Mouse (Mus musculus) v-Abl transformed pro-B cells (cell line): Measurements from ENCODE around the gene Dap.

Experiments
- in situ Hi-C, 2 experiments: fragments of 400-800 bp; cut with MboI; formaldehyde crosslinking; loops; one replicate each; pipeline ENCODE4 v1.15.1; 2025; ENCODE audit not compliant: unreplicated experiment in 2 of 2

Gene Dap

DNA sequence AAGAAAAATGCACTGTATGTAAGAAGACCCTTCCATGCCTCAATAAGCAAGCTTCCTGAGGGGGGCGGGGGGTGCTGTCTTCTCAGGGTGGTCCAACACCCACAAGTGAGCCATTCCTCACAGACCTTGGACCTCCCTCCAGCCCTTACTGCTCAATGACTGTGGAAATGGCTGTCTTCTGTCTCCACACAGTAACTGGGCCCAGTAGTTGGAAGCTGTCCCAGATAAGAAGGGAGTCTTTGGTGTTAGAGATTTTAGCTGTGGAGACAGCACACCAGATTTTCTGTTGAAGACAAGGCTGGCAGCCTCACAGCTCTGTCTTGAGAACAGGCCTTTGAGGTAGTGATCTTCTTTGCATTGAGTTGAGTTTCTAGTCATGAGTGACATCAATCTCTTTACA lies 33.2 kb downstream of the Dap start:
- in situ Hi-C loops: no loop called here

DNA sequence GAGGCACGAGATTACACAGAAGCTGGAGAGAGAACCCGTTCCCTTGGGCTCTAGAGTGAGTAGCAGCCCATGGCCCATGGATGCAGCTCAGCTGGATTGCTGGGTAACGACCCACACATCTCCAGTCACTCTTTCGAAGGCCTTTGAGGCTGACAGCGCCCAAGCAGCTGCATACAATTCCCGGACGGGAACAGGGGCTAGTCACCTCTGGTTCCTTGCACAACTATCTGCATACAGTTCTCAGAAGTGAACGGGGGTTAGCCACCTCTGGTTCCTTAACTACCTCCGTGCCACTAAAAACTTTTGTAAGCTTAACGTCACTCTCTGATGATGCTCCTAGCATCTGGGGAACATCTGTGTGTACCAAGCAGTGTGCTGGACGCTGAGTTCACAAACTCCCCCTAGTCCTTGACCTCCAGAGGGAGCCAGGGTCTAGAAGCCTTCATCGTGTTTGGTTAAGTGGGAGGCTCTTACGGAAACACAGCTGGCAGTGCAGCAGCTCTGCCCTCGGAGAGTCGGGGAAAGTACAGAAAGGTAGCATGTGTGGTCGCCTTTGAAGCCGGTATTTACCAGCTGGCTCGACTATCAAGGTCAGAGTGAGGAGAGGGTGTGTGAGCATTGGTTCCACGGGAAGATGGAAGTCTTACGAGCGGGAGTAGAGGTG lies 34.0 kb downstream of the Dap start:
- in situ Hi-C loops: no loop called here

DNA sequence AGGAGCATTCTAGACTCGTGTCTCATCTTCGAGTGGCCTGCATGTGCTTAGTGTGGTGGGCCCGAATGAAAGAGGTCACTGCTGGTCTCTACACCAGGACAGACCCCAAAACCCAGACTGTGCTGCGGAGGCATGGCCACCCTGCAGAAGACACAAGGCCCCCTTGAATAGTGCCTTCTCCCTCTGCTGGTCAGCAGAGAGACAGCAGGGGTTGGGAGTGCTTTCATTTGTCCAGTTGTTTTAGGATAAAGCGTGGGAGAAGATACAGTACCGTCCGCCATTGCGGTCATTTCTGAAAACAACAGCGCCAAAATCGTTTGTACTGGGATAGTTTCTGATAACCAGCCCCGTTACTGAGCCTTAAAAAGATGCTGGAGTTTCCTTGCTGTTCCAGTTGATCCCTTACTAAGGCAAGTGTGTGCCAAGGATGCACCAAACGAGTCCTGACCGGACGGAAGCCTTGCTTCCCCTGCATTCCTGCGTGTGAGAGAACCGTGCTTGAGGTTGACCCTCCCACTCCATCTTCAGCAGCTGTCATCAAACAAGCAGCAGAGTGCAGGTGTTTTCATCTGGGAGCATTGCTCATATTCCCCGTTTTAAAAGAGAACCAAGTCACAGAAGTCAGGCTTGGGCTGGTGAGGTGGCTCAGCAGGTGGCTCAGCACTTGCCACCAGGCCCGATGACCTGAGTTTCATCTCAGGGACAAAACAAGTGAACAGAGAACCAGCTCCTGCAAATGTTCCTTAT lies 34.8 kb downstream of the Dap start:
- in situ Hi-C loops: no loop called here

DNA sequence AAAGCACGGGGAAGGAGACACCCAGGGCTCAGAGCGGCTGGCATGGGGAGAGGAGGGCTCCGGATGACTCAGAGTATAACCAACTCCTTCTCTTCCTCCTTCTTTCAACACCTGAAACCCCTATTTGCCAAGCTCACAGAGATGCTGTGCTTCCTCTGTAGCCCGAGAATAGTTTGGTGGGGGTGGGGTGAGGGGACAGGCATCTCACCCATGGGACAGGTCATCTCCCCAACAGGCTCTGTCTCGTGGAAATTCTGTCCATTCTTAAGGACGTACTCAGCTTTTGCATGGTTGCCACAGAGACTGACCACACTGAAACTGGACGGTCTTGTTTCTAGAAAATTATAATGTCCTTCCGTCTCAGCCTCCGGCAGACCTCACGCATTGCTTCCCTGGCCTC lies 37.0 kb downstream of the Dap start:
- in situ Hi-C loops: loop anchor here (10.0 kb wide), 4 partner anchors 336 to 1226 kb away; no protein-coding TSS in a partner anchor

DNA sequence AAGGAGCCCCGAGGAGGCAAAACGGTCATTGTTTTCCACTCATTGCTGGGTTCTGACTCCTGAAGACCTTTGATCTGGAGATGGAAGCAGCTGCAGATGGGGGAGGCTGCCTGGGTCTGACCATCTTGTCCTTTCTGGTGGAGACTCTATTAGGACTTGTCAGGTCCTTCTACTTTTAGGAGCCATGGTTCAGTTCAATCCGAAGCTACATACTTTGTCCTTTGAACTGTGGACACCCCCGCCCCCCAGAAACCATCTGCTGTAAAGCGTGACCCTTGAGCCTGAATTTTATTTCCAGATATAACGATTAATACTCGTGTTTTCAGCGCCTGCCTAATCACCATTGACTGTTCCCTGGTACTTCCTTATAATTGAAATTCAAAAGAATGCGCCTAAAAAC lies 38.2 kb downstream of the Dap start:
- in situ Hi-C loops: loop anchor here (10.0 kb wide), 4 partner anchors 338 to 1228 kb away; no protein-coding TSS in a partner anchor

DNA sequence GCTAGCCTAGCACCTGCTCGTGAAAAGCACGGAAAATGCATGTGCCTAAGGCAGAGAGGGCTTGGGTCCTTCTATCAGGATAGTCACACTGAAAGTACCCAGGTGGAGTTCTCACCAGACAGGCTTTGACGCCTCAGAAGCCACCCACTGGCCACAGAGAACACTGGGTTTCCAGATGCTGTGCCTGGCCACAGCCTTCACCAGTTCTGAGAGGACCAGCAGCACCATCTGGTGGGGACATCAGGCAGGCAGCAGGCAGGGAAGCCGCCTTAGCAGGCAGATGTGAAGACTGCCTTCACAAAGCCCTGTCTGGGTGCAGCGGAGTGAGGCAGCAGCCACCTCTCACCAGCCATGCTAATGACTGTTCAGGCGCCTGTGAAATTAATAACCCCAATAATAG lies 40.7 kb downstream of the Dap start:
- in situ Hi-C loops: loop anchor here (10.0 kb wide), 4 partner anchors 340 to 1230 kb away; no protein-coding TSS in a partner anchor

DNA sequence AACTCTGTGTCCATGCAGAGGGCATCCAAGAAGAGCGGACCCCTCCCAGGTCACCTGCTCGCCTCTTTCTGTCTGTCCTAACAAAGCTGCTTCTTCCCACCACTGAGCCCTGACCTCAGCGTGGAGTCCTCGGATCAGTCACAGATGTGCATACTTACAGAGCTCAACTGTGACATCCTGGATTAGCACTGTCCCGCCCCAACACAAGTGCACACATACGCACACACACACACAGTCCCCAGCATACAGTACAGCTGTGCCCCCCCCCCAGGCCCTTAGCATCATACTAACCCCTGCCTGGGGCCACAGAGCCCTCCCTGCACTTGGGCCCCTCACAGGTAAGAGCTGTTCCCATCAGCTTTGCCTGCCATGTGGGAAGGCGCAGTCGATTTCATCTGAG lies 41.3 kb downstream of the Dap start:
- in situ Hi-C loops: loop anchor here (10.0 kb wide), 4 partner anchors 341 to 1231 kb away; no protein-coding TSS in a partner anchor

DNA sequence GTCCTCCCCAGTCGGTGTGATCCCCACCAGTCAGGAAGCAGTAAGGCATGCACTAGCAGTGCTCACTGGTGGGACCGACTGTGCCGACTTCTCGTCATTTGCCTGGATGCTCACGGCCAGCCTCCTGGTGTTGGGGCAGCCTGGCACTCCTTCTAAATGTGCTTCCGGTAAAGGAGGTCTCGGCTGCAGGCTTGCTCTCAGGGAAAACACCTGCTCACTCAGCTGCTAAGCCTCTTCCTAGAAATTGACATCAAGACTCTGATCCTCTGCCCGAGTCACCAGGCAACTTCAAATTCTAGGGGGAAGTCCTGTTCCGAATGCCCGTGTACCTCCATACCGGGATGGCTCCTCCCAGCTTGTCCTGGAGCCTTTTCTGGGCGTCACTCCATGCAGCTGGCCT lies 41.7 kb downstream of the Dap start:
- in situ Hi-C loops: loop anchor here (10.0 kb wide), 4 partner anchors 341 to 1231 kb away; no protein-coding TSS in a partner anchor

DNA sequence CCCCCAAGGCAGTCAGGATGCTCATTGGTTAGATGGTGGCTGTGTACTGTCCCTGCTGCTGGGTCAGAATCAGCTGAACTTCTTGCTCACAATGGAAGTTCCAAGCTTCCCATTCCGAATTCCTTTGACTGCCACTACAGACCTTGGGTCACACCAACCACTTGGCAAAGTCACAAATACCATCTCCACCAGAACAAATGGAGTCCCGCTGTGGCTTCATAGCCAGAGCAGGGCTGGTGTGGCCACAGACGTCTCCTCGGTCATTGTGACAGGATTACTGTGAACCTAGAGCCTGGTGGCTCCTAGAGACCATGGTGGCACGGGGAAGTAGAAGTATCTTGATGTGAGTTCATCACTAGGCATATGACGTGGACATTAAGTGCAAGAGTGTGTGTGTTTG lies 44.0 kb downstream of the Dap start:
- in situ Hi-C loops: loop anchor here (10.0 kb wide), 4 partner anchors 343 to 1233 kb away; no protein-coding TSS in a partner anchor

DNA sequence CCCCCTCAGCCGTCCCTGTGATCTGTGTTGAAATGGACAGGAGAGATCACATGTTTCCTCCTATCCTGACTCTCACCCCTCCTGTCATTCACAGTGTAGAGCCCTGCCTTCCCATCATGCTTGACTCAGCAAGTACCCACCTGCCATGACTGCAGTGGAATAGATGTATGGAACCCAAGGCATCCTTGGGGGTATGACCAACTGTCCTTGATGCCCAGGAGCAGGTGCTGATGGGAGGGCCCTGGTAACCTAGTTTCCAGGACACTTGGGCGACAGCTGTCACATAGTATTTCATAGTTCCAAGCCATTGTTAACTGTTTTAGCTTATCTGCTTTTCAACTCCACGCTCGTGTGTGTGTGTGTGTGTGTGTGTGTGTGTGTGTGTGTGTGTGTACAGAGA lies 45.4 kb downstream of the Dap start:
- in situ Hi-C loops: loop anchor here (10.0 kb wide), 4 partner anchors 345 to 1235 kb away; no protein-coding TSS in a partner anchor

DNA sequence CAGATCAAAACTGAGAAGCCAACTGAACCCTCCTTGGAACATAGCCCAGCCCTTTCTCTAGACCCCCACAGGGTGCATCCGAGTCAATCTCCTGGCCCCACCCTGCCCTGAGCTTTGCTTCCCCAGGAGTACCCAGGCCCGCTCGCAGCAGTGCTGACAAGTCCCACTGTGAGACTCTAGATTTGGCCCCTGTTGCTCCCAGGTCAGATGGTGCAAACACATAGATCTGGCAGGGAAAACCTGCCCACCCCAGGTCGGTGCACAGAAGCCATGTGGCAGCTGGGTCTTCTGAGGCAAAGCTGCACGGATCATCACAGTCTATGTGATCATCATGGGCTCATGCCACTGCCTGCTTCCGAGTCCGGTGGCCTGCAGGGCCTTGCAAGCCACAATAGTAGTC lies 48.6 kb downstream of the Dap start:
- in situ Hi-C loops: no loop called here

DNA sequence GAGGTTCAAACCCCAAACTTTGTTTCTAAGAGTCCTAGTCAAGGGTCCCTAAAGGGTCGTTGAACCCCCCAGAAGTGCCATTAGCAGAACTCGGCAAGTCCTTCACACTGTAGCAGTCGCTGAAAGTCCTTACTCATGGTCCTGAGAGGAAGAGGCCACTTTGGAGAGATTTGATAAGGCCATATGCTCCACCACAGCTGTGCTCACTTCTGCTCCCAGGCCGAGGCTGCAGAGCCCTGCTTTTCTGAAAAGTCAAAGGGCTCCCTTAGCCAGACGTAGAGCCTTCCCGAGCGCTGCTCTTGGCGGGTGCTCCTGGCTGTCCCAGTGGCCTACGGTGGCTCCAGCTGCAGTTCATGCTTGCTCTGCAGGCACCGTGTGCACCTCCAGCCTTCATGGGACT lies 49.4 kb downstream of the Dap start:
- in situ Hi-C loops: no loop called here

DNA sequence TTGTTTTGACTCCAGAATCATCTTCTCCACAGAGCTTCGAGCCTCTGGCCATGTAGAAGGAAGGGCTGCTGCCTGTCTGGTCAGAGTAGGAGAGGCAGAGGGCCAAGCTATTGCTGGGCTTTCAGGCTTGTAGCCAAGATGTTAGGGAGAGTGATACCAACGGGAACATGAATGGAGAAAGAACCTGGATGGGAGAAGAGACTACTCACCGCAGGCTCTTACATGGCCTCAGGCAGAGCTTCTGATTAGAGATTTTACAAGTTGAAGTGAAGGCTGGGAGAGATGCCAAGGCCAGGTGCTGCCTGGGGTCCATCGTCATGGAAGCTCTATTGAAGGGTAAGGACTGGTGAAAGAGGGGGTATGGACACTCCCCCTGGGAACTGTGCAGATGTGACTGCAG lies 54.0 kb downstream of the Dap start:
- in situ Hi-C loops: no loop called here

DNA sequence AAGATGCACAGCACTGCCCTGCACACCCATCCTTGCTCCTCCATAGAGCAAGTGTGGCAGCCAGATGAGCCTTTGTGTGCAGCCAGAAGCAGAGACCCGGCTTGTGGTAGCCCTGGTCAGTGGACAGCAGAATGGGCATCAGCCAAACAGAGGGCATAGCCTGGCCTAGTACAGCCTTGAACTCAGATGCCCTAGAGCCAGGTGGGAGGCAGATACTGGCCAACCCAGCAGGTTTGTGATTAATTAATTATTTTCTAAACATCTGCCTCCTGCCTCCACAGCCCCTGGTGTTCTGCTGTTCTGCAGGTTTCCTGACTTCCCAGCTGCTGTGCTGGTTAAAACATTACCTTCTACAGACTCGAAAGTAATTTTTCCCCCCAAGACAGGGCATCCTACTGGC lies 55.0 kb downstream of the Dap start:
- in situ Hi-C loops: no loop called here

DNA sequence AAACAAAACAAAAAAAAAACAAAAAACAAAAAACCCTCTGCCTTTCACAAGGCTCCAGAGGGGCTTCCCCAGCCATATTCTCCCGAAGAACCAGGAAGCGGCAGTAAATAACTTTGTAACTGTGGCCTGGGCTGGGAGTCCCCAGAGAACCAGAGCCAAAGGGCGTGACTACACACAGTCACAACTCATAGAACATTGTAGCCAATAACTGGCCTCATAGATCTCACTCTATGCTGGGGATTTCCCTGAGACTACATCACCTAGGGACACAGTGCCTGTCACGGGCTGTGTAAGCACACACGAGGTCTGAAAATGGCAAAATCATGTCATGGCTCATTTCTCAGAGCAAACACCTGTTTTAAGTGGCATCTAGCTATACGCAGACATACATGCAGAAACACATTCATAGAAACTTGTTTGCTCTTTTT lies 55.5 kb downstream of the Dap start:
- in situ Hi-C loops: no loop called here

DNA sequence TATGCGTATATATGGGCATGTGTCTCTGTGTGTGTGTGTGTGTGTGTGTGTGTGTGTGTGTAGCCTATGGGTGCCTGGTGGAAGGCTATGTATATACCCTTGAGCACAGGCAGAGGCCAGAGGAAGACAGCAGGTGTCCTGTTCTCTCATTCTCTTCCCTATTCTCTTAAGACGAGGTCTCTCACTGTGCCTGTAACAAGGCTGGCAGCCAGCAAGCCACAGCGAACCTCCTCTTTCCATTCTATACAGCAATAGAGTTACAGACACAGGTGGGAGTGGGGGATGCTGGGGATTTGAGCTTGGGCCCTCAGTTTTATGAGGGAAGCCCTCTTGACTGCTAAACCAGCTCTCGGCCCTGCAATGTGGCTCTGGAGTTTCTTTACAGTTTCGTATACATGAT lies 55.9 kb downstream of the Dap start:
- in situ Hi-C loops: no loop called here

DNA sequence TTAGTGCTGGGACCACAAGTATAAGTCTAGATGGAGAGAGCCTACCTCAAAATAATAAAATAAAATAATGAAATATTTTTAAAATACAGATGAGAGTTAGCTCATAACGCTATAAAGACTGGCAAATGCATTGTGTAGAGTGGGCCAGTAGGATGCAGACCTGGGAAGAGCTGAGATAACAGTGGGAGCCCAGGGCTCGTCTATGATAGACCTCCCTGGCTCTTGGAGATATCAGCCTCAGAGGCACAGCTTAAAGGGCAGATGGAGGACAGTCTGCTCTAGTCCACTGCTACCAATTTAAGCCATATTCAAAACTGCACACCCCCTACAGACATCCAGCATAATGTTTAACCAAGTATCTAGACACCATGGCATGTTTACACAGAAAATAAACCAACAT lies 56.6 kb downstream of the Dap start:
- in situ Hi-C loops: no loop called here

DNA sequence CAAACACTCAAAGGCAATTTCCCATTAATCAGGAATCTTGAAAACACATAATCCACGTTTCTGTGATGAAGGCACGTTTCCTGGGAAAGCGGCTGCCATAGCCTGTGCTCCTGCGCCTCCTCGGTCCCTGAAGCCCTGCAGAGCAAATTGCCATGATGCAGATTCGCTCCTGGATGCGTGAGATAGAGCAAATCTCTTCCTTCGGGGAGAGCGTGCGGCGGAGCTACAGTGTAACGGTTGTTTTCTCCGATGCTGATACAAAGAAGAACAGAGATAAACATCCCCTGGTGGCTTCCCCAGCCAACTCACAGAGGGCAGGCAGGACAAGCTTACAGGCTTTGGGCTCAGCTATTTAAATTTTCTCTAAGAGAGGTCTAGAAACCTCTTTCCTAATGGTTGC lies 57.7 kb downstream of the Dap start:
- in situ Hi-C loops: no loop called here

DNA sequence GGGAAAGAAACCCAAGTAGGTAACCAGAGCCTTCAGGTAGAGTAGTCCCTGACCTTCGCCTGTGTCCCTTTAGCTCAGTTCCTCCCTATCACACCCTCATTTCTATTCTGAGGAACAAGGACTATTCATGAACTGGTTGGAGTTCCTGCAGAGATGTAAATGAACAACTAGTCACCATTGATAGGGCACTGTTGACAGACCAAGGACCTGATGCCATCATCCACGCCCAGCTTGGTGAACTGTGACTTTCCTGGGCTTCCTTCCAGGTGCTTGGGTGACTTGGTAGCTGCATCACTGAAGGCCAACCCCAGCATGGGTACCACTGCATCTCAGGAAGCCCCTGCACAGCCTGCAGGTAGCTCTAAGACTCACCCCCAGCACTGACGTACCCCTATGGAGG lies 58.2 kb downstream of the Dap start:
- in situ Hi-C loops: no loop called here

DNA sequence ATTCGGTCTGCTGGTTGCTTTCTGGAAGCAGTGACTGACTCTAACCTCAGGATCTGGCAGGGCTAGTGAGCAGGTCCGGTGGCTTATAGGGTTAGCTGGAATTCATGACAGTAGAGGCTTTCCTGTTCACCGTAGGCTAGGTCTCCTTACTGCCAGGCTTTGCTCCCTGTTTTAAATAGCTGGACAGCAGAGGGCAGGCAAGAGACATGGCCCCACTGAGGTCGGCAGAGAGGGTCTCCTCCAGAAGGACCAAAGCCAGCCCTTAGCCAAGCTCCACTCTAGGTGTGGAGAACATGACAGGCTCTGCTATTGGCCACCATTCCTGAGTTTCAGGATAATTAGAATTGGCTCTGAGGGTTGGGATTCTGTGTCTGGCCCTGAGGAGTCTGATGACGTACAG lies 60.0 kb downstream of the Dap start:
- in situ Hi-C loops: no loop called here

DNA sequence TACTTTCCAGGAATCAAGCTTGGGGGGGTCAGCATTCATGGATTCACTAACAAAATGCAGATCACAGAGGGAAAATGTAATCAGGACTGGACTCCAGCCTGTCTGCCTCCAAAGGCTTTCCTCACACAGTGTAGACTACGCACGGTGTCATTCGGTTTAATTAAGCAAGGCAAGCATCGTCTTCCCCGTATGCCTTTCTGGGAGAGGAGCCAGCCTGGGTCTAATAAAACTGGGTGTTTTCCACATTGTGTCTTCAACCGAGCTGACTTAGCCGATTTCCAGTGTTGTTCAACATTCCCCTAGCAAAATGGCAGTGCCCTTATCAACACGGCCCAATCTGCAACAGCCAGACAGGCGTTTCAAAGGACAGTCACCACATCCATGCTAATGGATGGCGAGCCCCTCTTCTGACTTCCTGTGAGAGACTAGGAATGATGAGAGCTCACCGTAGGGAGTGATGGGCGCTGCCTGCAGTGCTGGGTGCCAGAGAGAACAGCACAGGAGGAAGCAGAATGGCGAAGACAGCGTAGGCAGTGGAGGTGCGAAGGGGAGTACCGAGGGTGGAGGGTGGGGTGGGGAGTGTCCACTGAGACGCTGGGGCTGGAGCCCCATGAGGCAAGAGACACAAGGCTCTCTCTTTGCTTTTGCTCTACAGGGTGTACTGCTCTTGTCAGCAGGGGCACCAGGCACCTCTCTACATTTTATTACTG lies 61.0 kb downstream of the Dap start:
- in situ Hi-C loops: no loop called here
